Comparison of ENCODE assay signal across 9 mouse cellular contexts in the genomic region with DNA sequence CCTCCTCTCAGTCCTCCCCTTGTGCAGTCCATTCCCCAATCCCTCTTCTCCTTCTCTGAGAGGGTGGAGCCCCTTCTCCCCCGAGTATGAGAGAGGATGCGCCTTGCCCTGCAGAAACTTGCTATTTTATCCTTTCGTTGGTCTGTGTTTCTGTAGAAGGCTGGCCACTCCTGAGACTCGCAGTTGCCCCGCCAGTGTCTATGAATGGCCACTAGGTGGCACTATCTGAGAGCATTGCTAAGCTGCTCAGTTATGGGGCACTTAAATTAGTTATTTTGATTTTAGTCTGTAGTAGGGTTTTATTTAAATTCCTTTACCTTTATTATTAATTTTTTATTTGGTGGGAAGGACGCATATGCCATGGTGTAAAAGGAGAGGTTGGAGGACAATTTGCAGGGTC. TPM values are rescaled to one million over a fixed set of nuclear protein-coding genes. Genes with fewer than 3 reads are reported as not detected.
DNase-seq lines count a peak whose midpoint lies in the region; ATAC-seq and TF ChIP-seq lines count a peak whose summit lies in the region.
"Had no signal": no experiment of that assay in that cellular context is flagged by ENCODE, and none has a peak within 500 bp of the region (broad histone marks: within the 10 kb centered on the region; RNA-seq: fewer than 3 reads in every experiment).

No protein-coding gene starts in this region.

- H3K27me3 ChIP-seq in heart, embryonic 10.5 days (ENCODE audit: insufficient read depth, poor library complexity, severe bottlenecking): no peaks in the 10 kb centered on the region
- H3K27me3 ChIP-seq in hindbrain, embryonic 11.5 days (ENCODE audit: control insufficient read depth, insufficient read depth, low read length): no peaks in the 10 kb centered on the region
- peaks cover 2% of the 10 kb centered on the region for H3K27me3 ChIP-seq in megakaryocyte, embryonic 14.5 days (replicated peaks)

- H3K27ac ChIP-seq in heart, embryonic 10.5 days: no peak overlapping the region
- no peak overlapping the region for H3K27ac ChIP-seq in bone marrow macrophage, adult 2 months (ENCODE audit: insufficient read depth, low read depth, low read length)
- no peak overlapping the region for H3K27ac ChIP-seq in hindbrain, embryonic 11.5 days (ENCODE audit: low read depth, low read length)
- H3K27ac ChIP-seq: macrophage had no signal

- H3K4me1 ChIP-seq in heart, embryonic 10.5 days: no peaks in the 10 kb centered on the region
- H3K4me1 ChIP-seq in bone marrow macrophage, adult 2 months (ENCODE audit: control insufficient read depth, insufficient read depth, low read length): no peaks in the 10 kb centered on the region
- no peaks in the 10 kb centered on the region for H3K4me1 ChIP-seq in hindbrain, embryonic 11.5 days (replicated peaks; ENCODE audit: control insufficient read depth, insufficient read depth, low read length)
- H3K4me1 ChIP-seq in megakaryocyte, embryonic 14.5 days: no peaks in the 10 kb centered on the region

- ATAC-seq in erythroid progenitor cell, adult 5-6 weeks (replicated peaks; ENCODE audit: low FRiP score, poor library complexity, severe bottlenecking): peak; percentile 67; the same call in 1 of the 2 replicates
- ATAC-seq in hindbrain, embryonic 11.5 days (ENCODE audit: low FRiP score): no peak

- H3K36me3 ChIP-seq in heart, embryonic 10.5 days: no peaks in the 10 kb centered on the region
- no peaks in the 10 kb centered on the region for H3K36me3 ChIP-seq in hindbrain, embryonic 11.5 days (ENCODE audit: control insufficient read depth, insufficient read depth, low read length)
- H3K36me3 ChIP-seq in megakaryocyte, embryonic 14.5 days (replicated peaks; ENCODE audit: low read length): no peaks in the 10 kb centered on the region

- H3K4me3 ChIP-seq in heart, embryonic 10.5 days: no peak overlapping the region
- H3K4me3 ChIP-seq in bone marrow macrophage, adult 2 months (ENCODE audit: insufficient read depth, low read length): peak overlapping the region; percentile 11; the same call in 1 of the 2 replicates
- no peak overlapping the region for H3K4me3 ChIP-seq in hindbrain, embryonic 11.5 days (ENCODE audit: low read depth, low read length)
- peak overlapping the region; percentile 86 for H3K4me3 ChIP-seq in megakaryocyte, embryonic 14.5 days (replicated peaks)

- no peaks in the 10 kb centered on the region for H3K9me3 ChIP-seq in heart, embryonic 10.5 days
- no peaks in the 10 kb centered on the region for H3K9me3 ChIP-seq in hindbrain, embryonic 11.5 days (ENCODE audit: control insufficient read depth, low read length)
- H3K9me3 ChIP-seq in megakaryocyte, embryonic 14.5 days: no peaks in the 10 kb centered on the region

- no peak overlapping the region for H3K4me2 ChIP-seq in hindbrain, embryonic 11.5 days (replicated peaks; ENCODE audit: low read depth, low read length)

- TF ChIP-seq POLR2A in bone marrow macrophage, adult 2 months (IDR thresholded peaks at IDR 0.05; ENCODE audit: borderline replicate concordance, low read depth, low read length): no peak

- WGBS in heart, embryonic 10.5 days: 20% methylated on average over 6 of the region's 6 CpGs
- 24% methylated on average over 6 of the region's 6 CpGs for WGBS in hindbrain, embryonic 11.5 days

- DNase-seq in heart, adult 8-10 months (ENCODE audit: low spot score): peak; percentile 16
- no peak for DNase-seq in heart, embryonic 10.5 days (ENCODE audit: low spot score)
- peak; percentile 64 for DNase-seq in hindbrain, embryonic 11.5 days (ENCODE audit: low spot score)
- peak; percentile 7 for DNase-seq in left cerebral cortex, adult 11 months (ENCODE audit: low spot score)
- DNase-seq in skeletal muscle tissue, adult 2 months (ENCODE audit: low read depth, low spot score): peak; percentile 13

- no peak overlapping the region for H3K9ac ChIP-seq in hindbrain, embryonic 11.5 days (ENCODE audit: low read depth, low read length)

- TF ChIP-seq CTCF in bone marrow macrophage, adult 2 months (IDR thresholded peaks at IDR 0.05; ENCODE audit: low read depth, low read length): no peak

RNA-seq across cellular contexts. Expression of a gene that starts 48.0 kb away (rescaled TPM):
- 10 to 100 TPM; 17.9 to 25.3 (median 22.0) TPM for total RNA-seq in heart, adult 8-10 months (2022)
- 29.3 and 33.3 TPM in 2 replicates for polyA plus RNA-seq in heart, embryonic 10.5 days (2016; fragmentation: Nextera tagmentation; extraction: Ambion mirVana)
- 37.3 and 39.6 TPM in 2 replicates for polyA plus RNA-seq in bone marrow macrophage, adult 2 months (2012; ENCODE audit: insufficient read depth, insufficient read length, missing spikeins)
- 10.1 and 11.2 TPM in 2 replicates for total RNA-seq in erythroid progenitor cell, adult 5-6 weeks (2015; ENCODE audit: low replicate concordance)
- total RNA-seq in erythroid progenitor cell, adult 5-6 weeks (2017; ENCODE audit: low replicate concordance): 4.8 and 11.3 TPM in 2 replicates
- polyA plus RNA-seq in hindbrain, embryonic 11.5 days (2014; fragmentation: Nextera tagmentation; extraction: Ambion mirVana): 30.8 and 31.4 TPM in 2 replicates
- 0.85 TPM in 1 of 2 replicates, not detected in the other for polyA plus RNA-seq in megakaryocyte, embryonic 14.5 days (2012; ENCODE audit: insufficient read depth, low replicate concordance)

Comparison
In these comparisons a context has a peak if more than half of its experiments do, and no peak if none do; other contexts are left out.
1. H3K4me3 ChIP-seq: peak in bone marrow macrophage, adult 2 months (single experiment) and megakaryocyte, embryonic 14.5 days (single experiment); none in heart, embryonic 10.5 days (single experiment) and hindbrain, embryonic 11.5 days (single experiment).
2. RNA of a gene that starts 48.0 kb away (polyA plus RNA-seq): 37.3 to 39.6 TPM in bone marrow macrophage, adult 2 months, 29.3 to 33.3 TPM in heart, embryonic 10.5 days and 30.8 to 31.4 TPM in hindbrain, embryonic 11.5 days; 0.85 TPM in megakaryocyte, embryonic 14.5 days; every median in the first group is over 10 times any median in the second.